Mouse (Mus musculus): ENCODE data around the gene Zmiz1.

The Zmiz1 gene

DNA sequence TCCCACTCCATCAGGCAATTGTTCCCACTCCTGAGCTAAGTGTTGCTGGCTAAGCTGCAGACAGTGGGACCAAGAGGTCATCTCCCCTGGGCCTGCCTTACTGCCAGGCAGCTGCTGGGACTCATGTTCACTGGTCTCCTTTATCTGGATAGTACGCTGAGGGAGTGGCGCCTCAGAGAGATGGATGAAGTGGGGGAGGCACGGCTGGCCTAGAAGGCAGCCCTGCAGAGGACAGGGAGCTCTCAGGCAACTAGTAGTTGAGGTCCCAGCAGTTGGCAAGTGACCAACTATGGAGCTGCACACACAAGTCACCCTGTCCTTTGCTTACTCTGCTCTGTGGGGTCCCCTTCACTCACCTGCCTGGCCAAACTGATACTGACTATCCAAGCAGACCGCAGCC is 251.1 kb downstream of the Zmiz1 start:
- DNase-seq = no peak

DNA sequence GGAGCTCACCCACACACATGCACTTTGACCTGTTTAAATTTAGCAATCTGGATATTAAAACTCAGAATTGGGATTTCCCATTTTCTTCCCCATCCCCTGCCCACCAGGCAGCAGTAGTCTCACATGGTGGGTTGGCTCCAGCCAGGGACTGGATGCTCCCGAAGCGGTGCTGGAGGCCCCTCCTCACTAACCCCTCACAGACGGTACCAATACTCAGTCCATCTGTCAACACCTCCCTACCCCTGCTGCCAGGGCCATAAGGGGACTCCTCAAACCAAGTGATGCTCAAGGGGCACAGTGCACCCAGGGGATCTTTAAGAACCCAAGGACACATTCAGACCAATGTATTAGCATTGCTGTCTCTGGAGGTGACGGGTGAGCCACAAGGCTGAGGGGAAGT is 251.7 kb downstream of the Zmiz1 start:
- no peak for DNase-seq

DNA sequence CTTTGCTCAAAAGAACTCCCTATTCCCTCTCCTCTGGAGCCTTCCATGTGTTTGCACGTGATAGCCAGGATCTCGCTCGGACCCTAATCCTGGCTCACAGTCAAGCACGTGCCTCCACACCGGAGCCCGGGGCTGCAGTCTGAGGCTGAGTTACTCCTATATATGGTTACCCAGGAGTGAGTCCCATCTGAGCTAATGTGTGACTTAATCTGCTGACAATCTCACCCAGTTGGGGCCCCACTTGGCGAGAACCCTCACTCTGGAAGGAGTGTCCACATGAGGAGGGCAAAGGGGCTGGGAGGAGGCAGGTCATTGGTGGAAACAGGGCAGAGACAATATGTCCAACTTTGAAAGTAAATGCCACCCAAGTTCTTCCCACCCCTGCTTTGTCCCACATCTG is 252.2 kb downstream of the Zmiz1 start:
- DNase-seq = no peak

DNA sequence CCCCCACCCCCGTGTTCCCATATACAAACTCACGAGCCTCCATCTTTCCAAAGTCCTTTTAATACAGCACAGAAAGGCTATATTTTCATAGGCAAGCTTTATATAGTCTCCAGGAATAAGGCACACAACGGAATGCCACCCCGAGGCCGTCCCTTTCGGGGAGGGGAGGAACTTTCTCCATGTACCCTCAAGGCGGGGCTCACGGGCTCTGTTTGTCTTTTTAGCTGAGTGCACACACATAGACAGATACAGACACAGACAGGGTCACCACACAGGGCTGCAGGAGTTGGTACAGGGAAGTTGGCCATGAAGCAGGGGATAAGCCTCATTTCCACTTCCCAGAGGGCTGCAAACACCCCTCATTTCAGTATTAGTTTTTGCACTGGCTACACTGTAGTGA is 252.6 kb downstream of the Zmiz1 start:
- DNase-seq = no peak

DNA sequence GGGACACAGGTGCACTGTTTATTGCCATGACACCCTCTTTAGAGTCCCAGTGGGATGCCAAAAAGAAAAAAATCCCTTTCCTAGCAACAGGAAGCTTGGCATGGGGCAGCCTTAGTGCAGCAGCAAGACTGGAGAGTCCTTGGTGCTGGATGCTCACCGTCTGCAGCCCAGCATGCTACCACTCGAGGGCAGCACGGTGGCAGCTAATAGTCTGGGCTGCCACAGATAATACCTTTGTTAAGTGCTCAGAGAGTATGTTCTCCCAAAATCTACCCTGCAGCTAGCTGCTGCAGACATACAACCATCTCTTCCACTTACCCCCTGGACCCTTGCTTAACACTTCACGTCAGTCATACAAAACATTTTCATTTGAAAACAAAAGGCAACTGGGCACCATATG is 254.5 kb downstream of the Zmiz1 start:
- DNase-seq = no peak

Data from kidney, adult 8-10 months (tissue).